Comparison of ENCODE assay signal across 11 mouse cellular contexts in genomic region chr19:5257140-5257539, GRCm38 (mm10). TPM values are rescaled to one million over a fixed set of nuclear protein-coding genes. Genes with fewer than 3 reads are reported as not detected.
DNase-seq lines count a peak whose midpoint lies in the region; ATAC-seq and TF ChIP-seq lines count a peak whose summit lies in the region.
"Had no signal": no experiment of that assay in that cellular context is flagged by ENCODE, and none has a peak within 500 bp of the region (broad histone marks: within the 10 kb centered on the region; RNA-seq: fewer than 3 reads in every experiment).

No protein-coding gene starts in this region.

- WGBS in embryonic facial prominence, embryonic 11.5 days, result 40% methylated on average over 3 of the region's 3 CpGs
- WGBS in embryonic facial prominence, embryonic 10.5 days, result 51% methylated on average over 3 of the region's 3 CpGs
- 34% methylated on average over 3 of the region's 3 CpGs for WGBS in lung, postnatal 0 days
- 35% methylated on average over 3 of the region's 3 CpGs for WGBS in stomach, embryonic 15.5 days
- 63% methylated on average over 3 of the region's 3 CpGs for WGBS in midbrain, embryonic 13.5 days
- WGBS in forebrain, embryonic 14.5 days, result 55% methylated on average over 3 of the region's 3 CpGs

- TF ChIP-seq CTCF in G1E (IDR thresholded peaks at IDR 0.05; ENCODE audit: low read depth, low read length), result no peak
- TF ChIP-seq CTCF in lung, postnatal 0 days (IDR thresholded peaks at IDR 0.05), result no peak

- peak; percentile 32 for DNase-seq in embryonic facial prominence, embryonic 11.5 days (ENCODE audit: low spot score)
- no peak for DNase-seq in embryonic facial prominence, embryonic 10.5 days (ENCODE audit: low spot score)
- peak; percentile 37 for DNase-seq in G1E (ENCODE audit: low spot score)
- peak; percentile 40 for DNase-seq in lung, postnatal 0 days (ENCODE audit: low spot score)
- DNase-seq in frontal cortex, postnatal 36 days (ENCODE audit: low spot score in 2 of 2), result no peak
- DNase-seq in forebrain, embryonic 14.5 days (ENCODE audit: low spot score), result no peak
- DNase-seq: cerebellum, adult 9-11 months; midbrain, embryonic 14.5 days had no signal

- no peak for ATAC-seq in embryonic facial prominence, embryonic 11.5 days (replicated peaks; ENCODE audit: insufficient number of reproducible peaks, low FRiP score, low TSS enrichment, low read depth)
- no peak for ATAC-seq in G1E (ENCODE audit: extremely low read depth, insufficient number of reproducible peaks, low FRiP score, poor library complexity, severe bottlenecking)
- ATAC-seq in lung, postnatal 0 days, result no peak
- ATAC-seq in stomach, embryonic 15.5 days (ENCODE audit: insufficient read depth, low FRiP score, low read depth), result no peak
- no peak for ATAC-seq in midbrain, embryonic 13.5 days
- no peak for ATAC-seq in forebrain, embryonic 14.5 days

- H3K9ac ChIP-seq in embryonic facial prominence, embryonic 11.5 days (replicated peaks; ENCODE audit: low read length), result no peak overlapping the region
- H3K9ac ChIP-seq in lung, postnatal 0 days (replicated peaks; ENCODE audit: low read depth), result no peak overlapping the region
- H3K9ac ChIP-seq in stomach, embryonic 15.5 days, result no peak overlapping the region
- no peak overlapping the region for H3K9ac ChIP-seq in midbrain, embryonic 13.5 days (replicated peaks)
- H3K9ac ChIP-seq in forebrain, embryonic 14.5 days (ENCODE audit: low read length), result no peak overlapping the region
- H3K9ac ChIP-seq: heart, embryonic 13.5 days had no signal

- no peaks in the 10 kb centered on the region for H3K4me1 ChIP-seq in embryonic facial prominence, embryonic 11.5 days (ENCODE audit: control insufficient read depth, insufficient read depth, low read length)
- H3K4me1 ChIP-seq in embryonic facial prominence, embryonic 10.5 days, result peaks cover 3% of the 10 kb centered on the region; the same call in 1 of the 2 replicates
- H3K4me1 ChIP-seq in G1E (ENCODE audit: insufficient read depth, low read depth, low read length), result peaks cover 20% of the 10 kb centered on the region
- H3K4me1 ChIP-seq in lung, postnatal 0 days (ENCODE audit: insufficient read depth, low read depth, low read length), result no peaks in the 10 kb centered on the region
- H3K4me1 ChIP-seq in stomach, embryonic 15.5 days, result no peaks in the 10 kb centered on the region; the same call in 1 of the 2 replicates
- H3K4me1 ChIP-seq in midbrain, embryonic 13.5 days (replicated peaks), result no peaks in the 10 kb centered on the region
- H3K4me1 ChIP-seq in forebrain, embryonic 14.5 days (ENCODE audit: control insufficient read depth, insufficient read depth, low read length), result no peaks in the 10 kb centered on the region

- H3K4me2 ChIP-seq in embryonic facial prominence, embryonic 11.5 days (ENCODE audit: low read depth, low read length), result no peak overlapping the region
- H3K4me2 ChIP-seq in lung, postnatal 0 days (replicated peaks; ENCODE audit: low read depth, low read length), result no peak overlapping the region
- H3K4me2 ChIP-seq in stomach, embryonic 15.5 days, result no peak overlapping the region
- no peak overlapping the region for H3K4me2 ChIP-seq in midbrain, embryonic 13.5 days (replicated peaks)
- no peak overlapping the region for H3K4me2 ChIP-seq in forebrain, embryonic 14.5 days (ENCODE audit: low read length)
- H3K4me2 ChIP-seq: heart, embryonic 13.5 days had no signal

- TF ChIP-seq EP300 in lung, postnatal 0 days (IDR thresholded peaks at IDR 0.05), result no peak

- no peak overlapping the region for H3K27ac ChIP-seq in embryonic facial prominence, embryonic 11.5 days (replicated peaks; ENCODE audit: low read depth, low read length)
- no peak overlapping the region for H3K27ac ChIP-seq in embryonic facial prominence, embryonic 10.5 days (replicated peaks)
- H3K27ac ChIP-seq in lung, postnatal 0 days (ENCODE audit: low read length), result 0 out of 2 replicates have a peak overlapping the region, but pooled peaks have one; percentile 21
- peak overlapping the region; percentile 68; the same call in 1 of the 2 replicates for H3K27ac ChIP-seq in stomach, embryonic 15.5 days
- H3K27ac ChIP-seq in midbrain, embryonic 13.5 days, result no peak overlapping the region
- no peak overlapping the region for H3K27ac ChIP-seq in forebrain, embryonic 14.5 days (ENCODE audit: low read depth, low read length)
- H3K27ac ChIP-seq: heart, embryonic 13.5 days had no signal

- no peaks in the 10 kb centered on the region for H3K9me3 ChIP-seq in embryonic facial prominence, embryonic 11.5 days (replicated peaks; ENCODE audit: control insufficient read depth, low read length)
- H3K9me3 ChIP-seq in embryonic facial prominence, embryonic 10.5 days, result no peaks in the 10 kb centered on the region
- H3K9me3 ChIP-seq in G1E (replicated peaks), result no peaks in the 10 kb centered on the region
- no peaks in the 10 kb centered on the region for H3K9me3 ChIP-seq in lung, postnatal 0 days (ENCODE audit: low read length)
- no peaks in the 10 kb centered on the region for H3K9me3 ChIP-seq in stomach, embryonic 15.5 days
- H3K9me3 ChIP-seq in midbrain, embryonic 13.5 days, result no peaks in the 10 kb centered on the region
- H3K9me3 ChIP-seq in forebrain, embryonic 14.5 days (replicated peaks; ENCODE audit: control insufficient read depth, low read length), result no peaks in the 10 kb centered on the region
- H3K9me3 ChIP-seq: heart, embryonic 13.5 days had no signal

- no peaks in the 10 kb centered on the region for H3K36me3 ChIP-seq in embryonic facial prominence, embryonic 11.5 days (replicated peaks; ENCODE audit: control insufficient read depth, insufficient read depth, low read depth, low read length)
- peaks cover 9% of the 10 kb centered on the region for H3K36me3 ChIP-seq in embryonic facial prominence, embryonic 10.5 days (replicated peaks)
- peaks cover 30% of the 10 kb centered on the region for H3K36me3 ChIP-seq in G1E (replicated peaks)
- no peaks in the 10 kb centered on the region for H3K36me3 ChIP-seq in lung, postnatal 0 days (ENCODE audit: insufficient read depth, low read length)
- no peaks in the 10 kb centered on the region for H3K36me3 ChIP-seq in stomach, embryonic 15.5 days
- no peaks in the 10 kb centered on the region for H3K36me3 ChIP-seq in midbrain, embryonic 13.5 days
- H3K36me3 ChIP-seq in forebrain, embryonic 14.5 days (ENCODE audit: control insufficient read depth, insufficient read depth, low read length), result no peaks in the 10 kb centered on the region; the same call in 1 of the 2 replicates

- no peaks in the 10 kb centered on the region for H3K27me3 ChIP-seq in embryonic facial prominence, embryonic 11.5 days (ENCODE audit: control insufficient read depth, insufficient read depth, low read length)
- H3K27me3 ChIP-seq in embryonic facial prominence, embryonic 10.5 days (replicated peaks; ENCODE audit: low read depth, poor library complexity, severe bottlenecking), result no peaks in the 10 kb centered on the region
- H3K27me3 ChIP-seq in G1E (ENCODE audit: insufficient read depth, low read length), result no peaks in the 10 kb centered on the region
- H3K27me3 ChIP-seq in lung, postnatal 0 days (replicated peaks; ENCODE audit: insufficient read depth, low read length), result no peaks in the 10 kb centered on the region
- no peaks in the 10 kb centered on the region for H3K27me3 ChIP-seq in stomach, embryonic 15.5 days (replicated peaks)
- H3K27me3 ChIP-seq in midbrain, embryonic 13.5 days, result no peaks in the 10 kb centered on the region
- no peaks in the 10 kb centered on the region for H3K27me3 ChIP-seq in forebrain, embryonic 14.5 days (replicated peaks; ENCODE audit: control insufficient read depth, insufficient read depth, low read length)
- H3K27me3 ChIP-seq: heart, embryonic 13.5 days had no signal

- no peak overlapping the region for H3K4me3 ChIP-seq in embryonic facial prominence, embryonic 11.5 days (ENCODE audit: low read depth, low read length)
- H3K4me3 ChIP-seq in embryonic facial prominence, embryonic 10.5 days, result no peak overlapping the region
- no peak overlapping the region; the same call in 1 of the 2 replicates for H3K4me3 ChIP-seq in G1E (ENCODE audit: low read depth, low read length)
- H3K4me3 ChIP-seq in lung, postnatal 0 days (ENCODE audit: low read depth, low read length), result no peak overlapping the region
- no peak overlapping the region for H3K4me3 ChIP-seq in stomach, embryonic 15.5 days (replicated peaks)
- no peak overlapping the region for H3K4me3 ChIP-seq in midbrain, embryonic 13.5 days (replicated peaks)
- no peak overlapping the region for H3K4me3 ChIP-seq in forebrain, embryonic 14.5 days (ENCODE audit: low read depth, low read length)
- H3K4me3 ChIP-seq: heart, embryonic 13.5 days had no signal

RNA-seq across cellular contexts. Expression of gene Pacs1, which starts 15.8 kb away (rescaled TPM):
- 24.4 and 28.4 TPM in 2 replicates for polyA plus RNA-seq in embryonic facial prominence, embryonic 11.5 days (2014; fragmentation: Nextera tagmentation; extraction: Ambion mirVana)
- polyA plus RNA-seq in embryonic facial prominence, embryonic 10.5 days (2016; fragmentation: Nextera tagmentation; extraction: Ambion mirVana), result 24.8 and 25.6 TPM in 2 replicates
- total RNA-seq in G1E (2014; fragmentation: Nextera tagmentation) (49.8 and 53.3 TPM in 2 replicates), G1E (2017) (9.8 TPM in 2 replicates)
- polyA plus RNA-seq in G1E (2012), result 39.0 and 50.6 TPM in 2 replicates
- 9.3 and 10.4 TPM in 2 replicates for polyA plus RNA-seq in lung, postnatal 0 days (2015; fragmentation: Nextera tagmentation; extraction: Ambion mirVana)
- polyA plus RNA-seq in stomach, embryonic 15.5 days (2015; fragmentation: Nextera tagmentation; extraction: Ambion mirVana), result 18.0 and 20.6 TPM in 2 replicates
- polyA plus RNA-seq in midbrain, embryonic 13.5 days (2015; fragmentation: Nextera tagmentation; extraction: Ambion mirVana), result 31.5 and 32.0 TPM in 2 replicates
- polyA plus RNA-seq in forebrain, embryonic 14.5 days (2014; fragmentation: Nextera tagmentation; extraction: Ambion mirVana), result 25.0 and 29.4 TPM in 2 replicates

RNA-seq across cellular contexts. Expression of gene Sf3b2, which starts 38.1 kb away (rescaled TPM):
- polyA plus RNA-seq in embryonic facial prominence, embryonic 11.5 days (2014; fragmentation: Nextera tagmentation; extraction: Ambion mirVana), result 375 and 387 TPM in 2 replicates
- polyA plus RNA-seq in embryonic facial prominence, embryonic 10.5 days (2016; fragmentation: Nextera tagmentation; extraction: Ambion mirVana), result 456 and 467 TPM in 2 replicates
- total RNA-seq in G1E (2014; fragmentation: Nextera tagmentation), result 161 and 175 TPM in 2 replicates
- 233 and 253 TPM in 2 replicates for total RNA-seq in G1E (2017)
- polyA plus RNA-seq in G1E (2012), result 273 and 421 TPM in 2 replicates
- polyA plus RNA-seq in lung, postnatal 0 days (2015; fragmentation: Nextera tagmentation; extraction: Ambion mirVana), result 200 TPM in 2 replicates
- polyA plus RNA-seq in stomach, embryonic 15.5 days (2015; fragmentation: Nextera tagmentation; extraction: Ambion mirVana), result 278 and 308 TPM in 2 replicates
- 399 and 419 TPM in 2 replicates for polyA plus RNA-seq in midbrain, embryonic 13.5 days (2015; fragmentation: Nextera tagmentation; extraction: Ambion mirVana)
- polyA plus RNA-seq in forebrain, embryonic 14.5 days (2014; fragmentation: Nextera tagmentation; extraction: Ambion mirVana), result 298 and 333 TPM in 2 replicates

RNA-seq across cellular contexts. Expression of gene Gal3st3, which starts 41.0 kb away (rescaled TPM):
- polyA plus RNA-seq in embryonic facial prominence, embryonic 11.5 days (2014; fragmentation: Nextera tagmentation; extraction: Ambion mirVana), result 8.5 and 11.3 TPM in 2 replicates
- 8.5 and 8.6 TPM in 2 replicates for polyA plus RNA-seq in embryonic facial prominence, embryonic 10.5 days (2016; fragmentation: Nextera tagmentation; extraction: Ambion mirVana)
- total RNA-seq in G1E (2014; fragmentation: Nextera tagmentation) (not detected in 2 replicates), G1E (2017) (0.16 TPM in 1 of 2 replicates, not detected in the other)
- not detected in 2 replicates for polyA plus RNA-seq in G1E (2012)
- polyA plus RNA-seq in lung, postnatal 0 days (2015; fragmentation: Nextera tagmentation; extraction: Ambion mirVana), result 0.55 and 0.57 TPM in 2 replicates
- 2.2 and 2.9 TPM in 2 replicates for polyA plus RNA-seq in stomach, embryonic 15.5 days (2015; fragmentation: Nextera tagmentation; extraction: Ambion mirVana)
- polyA plus RNA-seq in midbrain, embryonic 13.5 days (2015; fragmentation: Nextera tagmentation; extraction: Ambion mirVana), result 29.3 and 33.6 TPM in 2 replicates
- 20.9 and 26.3 TPM in 2 replicates for polyA plus RNA-seq in forebrain, embryonic 14.5 days (2014; fragmentation: Nextera tagmentation; extraction: Ambion mirVana)

Comparison
In these comparisons a context has a peak if more than half of its experiments do, and no peak if none do; other contexts are left out.
1. DNase-seq: peak in embryonic facial prominence, embryonic 11.5 days (single experiment), G1E (single experiment) and lung, postnatal 0 days (single experiment); none in embryonic facial prominence, embryonic 10.5 days (single experiment), frontal cortex, postnatal 36 days (0 of 2) and forebrain, embryonic 14.5 days (single experiment).
2. H3K27ac ChIP-seq: peak in lung, postnatal 0 days (single experiment) and stomach, embryonic 15.5 days (single experiment); none in embryonic facial prominence, embryonic 11.5 days (single experiment), embryonic facial prominence, embryonic 10.5 days (single experiment), midbrain, embryonic 13.5 days (single experiment) and forebrain, embryonic 14.5 days (single experiment).